Mouse (Mus musculus): Measurements from ENCODE around the gene Als2cl.

Als2cl gene

DNA sequence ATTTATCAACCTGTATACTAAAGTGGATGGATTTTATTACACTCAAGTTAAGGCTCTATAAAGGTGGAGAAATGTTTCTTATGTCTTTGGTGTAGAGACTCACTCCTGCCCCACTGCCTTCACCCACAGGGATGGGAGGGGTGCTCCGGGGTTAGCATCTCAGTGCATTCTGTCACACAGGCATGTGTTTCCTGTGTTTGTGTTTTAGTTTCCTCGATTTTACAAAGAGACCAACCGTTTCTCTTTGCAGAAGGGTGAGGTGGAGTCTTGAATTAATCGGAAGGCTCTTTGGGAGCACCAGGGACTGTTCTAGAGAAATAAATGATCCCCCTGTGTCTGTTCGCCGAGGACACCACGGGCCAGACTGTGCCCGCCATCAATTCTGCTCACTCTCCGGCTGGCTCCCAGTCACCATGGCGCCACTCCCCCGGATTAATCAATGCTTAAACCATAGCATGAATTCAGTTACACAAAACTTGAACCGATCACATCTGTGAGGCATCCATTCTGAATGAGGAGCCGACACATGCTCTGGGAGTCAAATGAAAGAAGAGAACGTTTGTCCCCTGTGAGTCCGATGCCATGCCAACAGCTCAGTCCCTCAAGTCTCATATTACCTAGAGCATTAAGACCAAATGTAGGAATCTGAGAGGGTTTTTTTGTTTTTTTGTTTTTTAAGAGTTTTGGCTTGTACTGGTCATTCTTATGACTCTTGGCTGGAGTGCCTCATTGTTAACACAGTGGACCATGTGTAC lies 41.2 kb downstream of the Als2cl start:
- DNase-seq = no peak

DNA sequence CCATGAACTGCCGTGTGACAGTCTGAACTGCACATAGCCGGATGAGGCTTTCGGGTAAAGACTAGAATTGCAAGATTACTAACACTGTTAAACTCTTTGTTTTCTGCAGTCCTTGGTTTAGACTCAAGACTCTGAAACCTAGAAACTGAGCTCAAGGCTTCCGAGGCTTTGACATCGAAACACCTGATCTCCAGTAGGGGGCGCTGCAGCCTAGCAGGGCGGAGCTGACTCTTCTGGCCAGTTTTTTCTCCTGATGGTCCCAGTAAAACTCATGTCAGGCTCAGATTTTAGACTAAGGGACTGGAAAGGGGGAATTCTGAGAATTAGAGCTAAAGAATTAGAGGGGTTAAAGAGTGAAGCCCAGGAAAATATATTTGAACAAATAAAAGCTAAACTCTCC lies 43.1 kb downstream of the Als2cl start:
- peak; percentile 30 to 58 for DNase-seq

DNA sequence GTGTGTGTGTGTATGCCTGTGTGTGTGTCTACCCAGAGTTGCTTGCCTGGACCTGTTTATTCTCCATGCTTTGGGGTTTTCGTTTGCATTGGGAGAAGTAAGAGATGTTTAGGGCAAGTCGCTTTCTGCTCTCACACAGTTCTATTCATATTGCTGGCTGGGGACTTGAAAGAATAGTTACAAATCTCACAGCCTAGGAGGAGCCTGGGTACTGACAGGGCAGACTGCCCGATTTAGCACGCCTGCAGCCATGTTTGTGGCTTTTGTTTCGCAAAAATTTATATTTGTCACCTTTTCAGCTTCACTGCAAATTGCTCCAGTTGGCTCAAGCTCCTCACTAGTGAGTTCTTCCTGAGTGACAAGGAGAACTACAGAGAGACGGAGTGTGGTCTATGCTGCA lies 51.9 kb downstream of the Als2cl start:
- no peak for DNase-seq

DNA sequence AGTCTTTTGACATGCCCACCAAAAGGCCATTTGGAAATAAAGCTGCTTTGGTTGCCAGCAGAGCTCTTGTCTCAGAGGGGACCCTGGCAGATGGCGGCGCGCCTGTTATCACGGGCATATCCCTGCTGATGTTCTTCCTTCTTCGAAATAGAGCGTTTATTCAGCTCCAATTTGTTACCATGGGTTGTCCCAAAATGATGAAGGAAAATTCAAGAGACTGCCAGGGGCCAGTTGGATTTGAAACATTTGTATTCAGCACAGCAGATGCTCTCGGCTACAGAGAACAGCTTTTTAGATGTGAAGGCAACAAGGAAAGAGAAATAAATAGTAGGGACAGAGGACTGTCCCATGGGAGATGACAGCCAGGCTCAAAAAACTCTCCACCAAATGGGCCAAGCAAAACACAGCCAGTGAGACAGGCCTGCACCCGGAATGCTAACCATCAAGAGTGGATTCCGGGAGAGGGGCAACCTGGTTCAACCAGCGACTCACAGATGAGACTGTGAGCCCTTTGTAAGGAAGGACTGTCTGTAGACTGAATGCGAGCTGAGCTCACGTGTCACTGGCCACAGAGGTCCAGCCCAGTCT lies 54.3 kb downstream of the Als2cl start:
- peak; percentile 20 to 22 for DNase-seq

DNA sequence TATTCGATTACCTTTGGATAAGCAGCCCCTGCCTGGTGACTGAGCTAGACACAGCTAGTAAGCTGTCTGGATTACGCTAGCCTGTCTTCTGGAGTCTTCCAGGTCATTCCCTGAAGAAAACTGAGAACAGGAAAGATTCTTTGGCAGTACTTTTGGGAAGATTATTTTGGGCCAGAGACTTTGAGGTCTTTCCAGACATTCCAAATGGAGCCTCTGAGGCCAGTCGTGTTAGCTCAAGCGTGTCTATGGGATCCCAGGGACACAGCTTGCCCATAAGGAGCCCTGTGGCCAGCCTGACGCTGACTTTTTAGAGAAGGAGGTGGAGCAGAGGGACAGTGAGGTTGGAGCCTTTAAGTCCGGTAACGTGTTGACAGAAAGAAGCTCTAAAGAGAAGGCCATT lies 56.3 kb downstream of the Als2cl start:
- DNase-seq = no peak

DNA sequence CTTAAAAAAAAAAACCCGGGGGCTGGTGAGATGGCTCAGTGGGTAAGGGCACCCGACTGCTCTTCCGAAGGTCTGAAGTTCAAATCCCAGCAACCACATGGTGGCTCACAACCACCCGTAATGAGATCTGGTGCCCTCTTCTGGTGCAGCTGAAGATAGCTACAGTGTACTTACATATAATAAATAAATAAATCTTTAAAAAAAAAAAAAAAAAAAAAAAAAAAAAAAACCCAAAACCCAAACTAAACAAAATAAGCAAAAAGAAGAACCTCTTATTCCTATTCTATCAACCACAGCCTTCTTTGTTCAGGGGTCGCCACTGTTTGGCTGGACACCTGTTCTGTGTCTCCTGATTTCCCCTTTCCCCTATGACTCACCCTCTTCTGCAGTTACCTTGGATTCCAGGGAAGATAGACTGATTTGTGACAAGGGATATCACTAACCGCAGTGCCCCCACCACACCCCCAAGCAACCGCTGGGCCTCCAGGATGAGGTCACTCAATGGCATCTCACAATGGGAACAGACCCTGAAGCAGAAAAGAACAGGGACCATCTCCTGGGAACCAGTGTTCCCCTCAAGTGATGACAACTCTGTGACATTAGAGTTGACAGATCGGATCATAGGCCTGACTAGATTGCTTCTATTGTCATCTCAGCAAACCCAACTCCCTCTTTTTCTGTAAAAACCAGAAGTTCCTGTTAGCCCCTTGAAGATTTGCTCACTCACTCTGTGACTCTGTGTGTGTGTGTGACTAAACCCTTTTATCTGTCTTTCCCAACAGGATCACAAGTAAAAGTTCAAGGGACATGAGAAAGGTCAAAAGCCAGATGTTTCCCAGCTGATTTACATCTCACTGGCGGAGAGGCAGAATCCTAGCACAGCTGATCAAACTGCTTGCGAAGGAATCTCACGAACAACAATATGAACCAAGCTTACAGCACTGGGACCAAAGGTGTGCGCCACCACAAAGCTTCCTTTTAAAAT lies 58.1 kb downstream of the Als2cl start:
- DNase-seq = no peak

DNA sequence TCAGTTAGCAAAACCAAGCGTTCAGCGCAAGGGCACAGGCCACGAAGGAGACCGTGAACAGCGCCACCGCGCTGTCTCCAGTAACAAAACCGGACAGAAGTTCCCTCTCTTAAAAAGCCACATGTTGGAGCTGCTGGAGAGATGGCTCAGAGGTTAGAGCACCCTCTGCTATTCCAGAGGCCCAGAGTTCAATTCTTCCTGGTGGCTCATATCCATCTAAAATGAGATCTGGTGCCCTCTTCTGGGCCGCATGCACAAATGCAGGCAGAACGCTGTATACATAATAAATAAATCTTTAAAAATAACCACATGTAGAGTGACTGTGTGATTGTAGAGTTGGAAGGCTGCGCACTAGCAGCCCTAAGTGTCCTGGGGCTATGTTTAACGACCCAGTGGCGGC lies 64.6 kb downstream of the Als2cl start:
- DNase-seq = no peak

DNA sequence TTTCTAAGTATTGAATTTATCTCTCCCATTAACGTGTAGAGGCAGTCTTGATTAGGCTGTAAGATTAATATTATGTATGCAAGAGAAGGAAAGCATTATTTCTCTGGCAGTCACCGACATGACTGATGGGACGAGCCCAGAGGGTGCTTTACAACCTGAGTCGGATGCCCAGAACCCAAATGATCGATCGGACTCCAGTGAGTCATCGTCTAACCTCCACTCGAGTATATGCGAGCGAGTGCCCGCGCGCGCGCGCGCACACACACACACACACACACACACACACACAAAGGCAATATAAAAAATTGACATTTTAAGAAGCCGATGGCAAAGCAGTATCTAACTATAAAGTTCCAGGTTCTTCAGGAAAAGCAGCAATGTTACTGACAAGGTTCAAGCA lies 65.7 kb downstream of the Als2cl start:
- no peak for DNase-seq

DNA sequence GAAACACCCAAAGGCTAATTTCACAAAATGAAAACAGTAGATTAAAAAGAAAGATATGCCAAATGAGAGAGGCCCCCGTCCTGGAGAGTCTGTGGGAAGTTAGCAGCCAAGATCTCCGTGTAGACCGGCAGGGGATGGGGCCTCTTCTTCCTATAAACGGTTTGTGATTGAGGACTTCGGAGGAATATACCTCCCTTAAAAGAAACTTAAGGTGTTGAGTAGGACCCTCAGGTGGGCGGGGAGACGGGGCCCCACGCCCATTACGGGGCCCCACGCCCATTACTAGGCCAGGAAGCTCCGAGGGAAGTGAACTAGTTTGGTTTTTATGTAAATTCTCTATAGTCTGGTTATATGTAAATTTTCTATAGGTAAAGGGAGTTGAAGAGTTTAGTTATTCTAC lies 66.3 kb downstream of the Als2cl start, which contains the start of gene Tdgf1:
TSS of gene Tdgf1 (minus strand) at position 233 of the 400 bp plus-strand sequence.
- DNase-seq = no peak

DNA sequence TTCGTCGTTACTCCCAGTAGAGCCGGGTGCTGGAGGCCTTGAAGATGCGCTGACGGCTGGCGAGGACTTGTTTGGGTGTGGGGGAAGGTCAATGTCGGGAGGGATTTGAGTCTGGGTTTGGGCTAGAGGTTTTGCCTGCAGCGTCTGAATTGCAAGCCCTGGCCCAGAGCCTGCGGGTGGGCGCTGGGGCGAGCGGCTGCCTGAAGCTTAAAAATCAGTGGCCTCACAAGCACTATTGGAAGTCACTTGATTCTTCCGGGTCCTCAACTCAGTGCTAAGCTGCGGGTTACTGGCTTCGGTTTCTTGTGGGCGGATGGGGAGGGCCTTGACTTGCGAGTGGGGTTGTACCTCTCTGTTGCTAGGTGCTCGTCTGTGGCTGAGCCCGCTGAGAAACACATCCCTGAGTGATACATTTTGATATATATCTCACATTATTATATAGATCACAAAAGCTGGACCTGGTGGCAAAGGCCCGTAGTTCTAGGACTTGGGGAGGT lies 66.9 kb downstream of the Als2cl start:
- DNase-seq = no peak

DNA sequence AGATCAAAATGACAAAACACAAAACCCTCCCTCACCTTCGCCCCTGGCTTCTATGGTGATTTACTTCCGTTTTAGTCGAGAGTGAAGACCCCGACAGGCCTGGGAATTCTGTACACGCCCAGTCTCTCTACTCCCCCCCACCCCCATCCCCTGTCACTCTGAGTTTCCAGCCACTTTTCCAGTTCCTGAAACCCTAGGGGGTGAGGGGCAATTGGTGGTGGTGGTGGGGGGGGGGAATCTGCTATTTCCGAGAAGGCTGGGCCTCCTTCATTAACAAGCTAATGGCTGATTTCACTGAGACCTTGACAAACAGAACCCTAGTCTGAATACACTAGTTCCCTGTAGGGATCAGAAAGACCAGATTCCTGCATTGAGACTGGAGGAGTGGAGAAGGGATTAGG lies 67.6 kb downstream of the Als2cl start:
- DNase-seq = no peak

DNA sequence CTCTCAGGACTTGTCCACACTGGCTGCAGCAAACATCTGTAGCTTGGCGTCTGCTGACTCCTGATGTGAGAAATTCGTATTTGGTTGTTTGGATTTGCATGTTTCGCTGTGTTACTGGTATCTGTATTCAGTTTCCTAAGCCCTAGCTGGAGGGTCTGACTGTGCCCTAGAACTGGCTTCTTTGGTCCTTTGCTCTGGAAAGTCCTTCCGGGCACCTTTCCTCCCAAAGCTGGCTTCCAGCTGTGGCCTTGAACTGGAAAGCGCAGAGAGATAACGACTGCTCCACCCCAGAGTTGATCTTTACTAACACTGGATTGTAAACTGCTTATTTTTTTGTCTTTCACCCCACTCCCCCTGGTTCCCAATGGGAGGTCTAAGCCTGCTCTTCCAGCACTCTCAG lies 68.2 kb downstream of the Als2cl start:
- DNase-seq = no peak

DNA sequence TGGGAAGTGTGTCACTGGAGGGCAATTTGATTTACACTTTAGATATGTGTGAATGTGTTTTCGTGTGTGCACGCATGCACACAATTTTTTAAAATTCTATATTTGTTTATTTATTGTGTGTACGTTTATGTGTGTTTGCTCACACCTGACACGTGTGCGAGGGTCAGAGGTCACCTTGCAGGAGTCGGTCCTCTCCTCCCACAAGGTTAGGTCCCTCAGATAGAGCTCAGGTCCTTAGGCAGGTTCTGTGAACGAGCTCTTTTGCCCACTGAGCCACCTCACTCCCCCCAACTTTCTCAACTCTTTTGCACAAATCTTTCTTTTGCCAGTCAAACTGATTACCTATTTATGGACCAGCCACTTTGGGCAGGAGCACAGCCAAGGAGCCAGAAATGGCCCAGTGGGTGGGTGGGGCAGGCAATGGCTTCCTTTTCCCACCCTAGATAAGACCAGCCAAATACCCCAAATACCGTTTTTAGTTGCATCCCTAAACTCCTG lies 69.2 kb downstream of the Als2cl start:
- DNase-seq = no peak

DNA sequence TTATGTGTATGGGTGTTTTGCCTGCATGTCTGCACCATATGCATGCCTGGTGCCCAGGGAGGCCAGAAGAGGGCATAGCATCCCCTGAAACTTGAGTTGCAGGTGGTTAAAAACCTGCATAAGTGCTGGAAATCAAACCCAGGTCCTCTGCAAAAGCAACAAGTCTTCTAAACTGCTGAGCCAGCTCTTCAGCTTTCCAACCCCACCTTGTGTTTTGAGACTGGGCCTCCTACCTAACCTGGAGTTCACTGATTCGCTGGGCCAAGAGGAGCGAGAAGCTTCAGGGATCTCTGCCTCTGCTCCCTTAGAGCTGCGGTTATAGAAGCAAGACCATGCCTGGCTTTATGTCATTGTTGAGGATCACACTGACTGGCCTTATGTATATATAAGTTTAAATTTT lies 70.4 kb downstream of the Als2cl start:
- DNase-seq = no peak

Measured in cerebellum, adult 18-20 months (tissue).